ENCODE assay signal across 7 mouse cellular contexts in genomic region chr7:139951079-139951478, GRCm38 (mm10). TPM values are rescaled to one million over a fixed set of nuclear protein-coding genes. Genes with fewer than 3 reads are reported as not detected.
DNase-seq lines count a peak whose midpoint lies in the region; ATAC-seq and TF ChIP-seq lines count a peak whose summit lies in the region.

No protein-coding gene starts in this region.

- no peak for ATAC-seq in heart, embryonic 13.5 days (ENCODE audit: extremely low read depth, insufficient number of reproducible peaks, low FRiP score, low TSS enrichment)
- ATAC-seq in megakaryocyte-erythroid progenitor cell, adult 5-6 weeks (replicated peaks; ENCODE audit: low FRiP score, low TSS enrichment, poor library complexity, severe bottlenecking) = peak; percentile 31; the same call in 1 of the 2 replicates

- peak overlapping the region; percentile 71 for H3K4me3 ChIP-seq in ES-Bruce4 (ENCODE audit: low read depth, low read length)
- peak overlapping the region; percentile 54 for H3K4me3 ChIP-seq in bone marrow, adult 2 months (replicated peaks; ENCODE audit: control insufficient read depth, low read depth, low read length)
- H3K4me3 ChIP-seq in heart, embryonic 13.5 days = peak overlapping the region; percentile 59

- TF ChIP-seq CTCF in ES-Bruce4 (IDR thresholded peaks at IDR 0.05; ENCODE audit: low read depth, low read length) = no peak
- no peak for TF ChIP-seq CTCF in bone marrow, adult 2 months (IDR thresholded peaks at IDR 0.05; ENCODE audit: control insufficient read depth, insufficient read depth, low read length)

- peak overlapping the region; percentile 89; the same call in 1 of the 2 replicates for H3K27ac ChIP-seq in ES-Bruce4 (ENCODE audit: insufficient read depth, low read length)
- no peak overlapping the region; the same call in 1 of the 2 replicates for H3K27ac ChIP-seq in bone marrow, adult 2 months (ENCODE audit: control insufficient read depth, insufficient read depth, low read depth, low read length, poor library complexity)
- H3K27ac ChIP-seq in heart, embryonic 13.5 days (replicated peaks) = peak overlapping the region; percentile 31; the same call in 1 of the 2 replicates

- no peaks in the 10 kb centered on the region for H3K27me3 ChIP-seq in ES-Bruce4 (ENCODE audit: control insufficient read depth, insufficient read depth, low read length, poor library complexity, severe bottlenecking)
- peaks cover 52% of the 10 kb centered on the region for H3K27me3 ChIP-seq in heart, embryonic 13.5 days (replicated peaks)

- H3K4me1 ChIP-seq in ES-Bruce4 (ENCODE audit: control insufficient read depth, insufficient read depth, low read length) = peaks cover 5% of the 10 kb centered on the region
- no peaks in the 10 kb centered on the region; the same call in 1 of the 2 replicates for H3K4me1 ChIP-seq in bone marrow, adult 2 months (ENCODE audit: control insufficient read depth, insufficient read depth, low read length)
- H3K4me1 ChIP-seq in heart, embryonic 13.5 days = peaks cover 13% of the 10 kb centered on the region

- peak overlapping the region; percentile 87 for H3K4me2 ChIP-seq in heart, embryonic 13.5 days

- no peaks in the 10 kb centered on the region for H3K9me3 ChIP-seq in ES-Bruce4 (replicated peaks; ENCODE audit: control insufficient read depth, insufficient read depth, low read length, poor library complexity, severe bottlenecking)
- no peaks in the 10 kb centered on the region for H3K9me3 ChIP-seq in heart, embryonic 13.5 days

- peaks cover 3% of the 10 kb centered on the region; the same call in 1 of the 2 replicates for H3K36me3 ChIP-seq in ES-Bruce4 (ENCODE audit: control insufficient read depth, insufficient read depth, low read length, poor library complexity, severe bottlenecking)
- no peaks in the 10 kb centered on the region for H3K36me3 ChIP-seq in heart, embryonic 13.5 days

- peak; percentile 14 for TF ChIP-seq POLR2A in ES-Bruce4 (IDR thresholded peaks at IDR 0.05; ENCODE audit: insufficient read depth, low read length)
- no peak for TF ChIP-seq POLR2A in bone marrow, adult 2 months (IDR thresholded peaks at IDR 0.05; ENCODE audit: borderline replicate concordance, control insufficient read depth, low read depth, low read length)

- H3K9ac ChIP-seq in ES-Bruce4 (ENCODE audit: low read depth, poor library complexity, severe bottlenecking) = peak overlapping the region; percentile 81
- H3K9ac ChIP-seq in heart, embryonic 13.5 days = peak overlapping the region; percentile 80

- WGBS in bone marrow, adult 2 months = 2% methylated on average over 16 of the region's 16 CpGs
- WGBS in heart, embryonic 13.5 days = 5% methylated on average over 16 of the region's 16 CpGs
- WGBS in large intestine, adult 2 months = 3% methylated on average over 16 of the region's 16 CpGs

- peak; percentile 24 for DNase-seq in large intestine, adult 2 months (ENCODE audit: low read depth, low spot score)
- DNase-seq in urinary bladder, postnatal 10 days (ENCODE audit: low spot score) = no peak
- DNase-seq in thymus, adult 18-20 months = no peak

- no peak for TF ChIP-seq EP300 in ES-Bruce4 (IDR thresholded peaks at IDR 0.05; ENCODE audit: insufficient read depth, low read depth, low read length)

RNA-seq across cellular contexts. Expression of gene Utf1, which starts 7.5 kb away (rescaled TPM):
- 244 and 276 TPM in 2 replicates for polyA plus RNA-seq in ES-Bruce4 (2011; ENCODE audit: insufficient read depth, insufficient read length, low read depth, missing spikeins)
- polyA plus RNA-seq in bone marrow, adult 2 months (2011; ENCODE audit: insufficient read depth, insufficient read length, low replicate concordance, missing spikeins) = 13.7 TPM in 1 of 2 replicates, not detected in the other
- not detected in 2 replicates for polyA plus RNA-seq in heart, embryonic 13.5 days (2015; fragmentation: Nextera tagmentation; extraction: Ambion mirVana)
- 0.21 and 0.31 TPM in 2 replicates for polyA plus RNA-seq in large intestine, adult 2 months (2012; rRNA removed)
- not detected in 2 replicates for total RNA-seq in megakaryocyte-erythroid progenitor cell, adult 5-6 weeks (2014; fragmentation: Nextera tagmentation)
- not detected in 2 replicates for total RNA-seq in megakaryocyte-erythroid progenitor cell, adult 5-6 weeks (2017)

RNA-seq across cellular contexts. Expression of gene 6430531B16Rik, which starts 27.5 kb away (rescaled TPM):
- 3.6 and 3.9 TPM in 2 replicates for polyA plus RNA-seq in ES-Bruce4 (2011; ENCODE audit: insufficient read depth, insufficient read length, low read depth, missing spikeins)
- not detected in 2 replicates for polyA plus RNA-seq in bone marrow, adult 2 months (2011; ENCODE audit: insufficient read depth, insufficient read length, low replicate concordance, missing spikeins)
- 0.28 TPM in 1 of 2 replicates, not detected in the other for polyA plus RNA-seq in heart, embryonic 13.5 days (2015; fragmentation: Nextera tagmentation; extraction: Ambion mirVana)
- polyA plus RNA-seq in large intestine, adult 2 months (2012; rRNA removed) = 0.14 TPM in 1 of 2 replicates, not detected in the other
- total RNA-seq in megakaryocyte-erythroid progenitor cell, adult 5-6 weeks (2014; fragmentation: Nextera tagmentation) = not detected in 2 replicates
- 1.0 TPM in 1 of 2 replicates, not detected in the other for total RNA-seq in megakaryocyte-erythroid progenitor cell, adult 5-6 weeks (2017)

RNA-seq across cellular contexts. Expression of gene Adam8, which starts 41.3 kb away (rescaled TPM):
- 9.2 and 10.6 TPM in 2 replicates for polyA plus RNA-seq in ES-Bruce4 (2011; ENCODE audit: insufficient read depth, insufficient read length, low read depth, missing spikeins)
- 17.9 and 55.1 TPM in 2 replicates for polyA plus RNA-seq in bone marrow, adult 2 months (2011; ENCODE audit: insufficient read depth, insufficient read length, low replicate concordance, missing spikeins)
- 0.83 and 1.0 TPM in 2 replicates for polyA plus RNA-seq in heart, embryonic 13.5 days (2015; fragmentation: Nextera tagmentation; extraction: Ambion mirVana)
- polyA plus RNA-seq in large intestine, adult 2 months (2012; rRNA removed) = 3.7 and 5.9 TPM in 2 replicates
- 1.5 and 4.5 TPM in 2 replicates for total RNA-seq in megakaryocyte-erythroid progenitor cell, adult 5-6 weeks (2014; fragmentation: Nextera tagmentation)
- total RNA-seq in megakaryocyte-erythroid progenitor cell, adult 5-6 weeks (2017) = 0.34 and 2.6 TPM in 2 replicates

RNA-seq across cellular contexts. Expression of gene Kndc1, which starts 56.6 kb away (rescaled TPM):
- 5.4 and 5.6 TPM in 2 replicates for polyA plus RNA-seq in ES-Bruce4 (2011; ENCODE audit: insufficient read depth, insufficient read length, low read depth, missing spikeins)
- polyA plus RNA-seq in bone marrow, adult 2 months (2011; ENCODE audit: insufficient read depth, insufficient read length, low replicate concordance, missing spikeins) = not detected in 2 replicates
- polyA plus RNA-seq in heart, embryonic 13.5 days (2015; fragmentation: Nextera tagmentation; extraction: Ambion mirVana) = 0.04 and 0.11 TPM in 2 replicates
- 0.11 and 0.18 TPM in 2 replicates for polyA plus RNA-seq in large intestine, adult 2 months (2012; rRNA removed)
- total RNA-seq in megakaryocyte-erythroid progenitor cell, adult 5-6 weeks (2014; fragmentation: Nextera tagmentation) = not detected in 2 replicates
- not detected in 2 replicates for total RNA-seq in megakaryocyte-erythroid progenitor cell, adult 5-6 weeks (2017)

Comparison
In these comparisons a context has a peak if more than half of its experiments do, and no peak if none do; other contexts are left out.
1. RNA of gene Utf1, which starts 7.5 kb away (polyA plus RNA-seq): 244 to 276 TPM in ES-Bruce4; 13.7 TPM in bone marrow, adult 2 months, 0.21 to 0.31 TPM in large intestine, adult 2 months and not detected in heart, embryonic 13.5 days; every median in the first group is over 10 times any median in the second.
2. Peak in every context shown above with its lines, with median percentiles within 50 percentile points of each other: H3K4me3 ChIP-seq.